Mouse (Mus musculus) erythroblast, embryonic 14.5 days (primary cell): ENCODE measurements around the gene Bbx. TPM values are rescaled to one million over a fixed set of nuclear protein-coding genes. Genes with fewer than 3 reads are reported as not detected.
A peak's percentile ranks its signal among the peaks of the same experiment; 100 is the strongest.

Source experiments
- H3K27me3 ChIP-seq: 2 replicates; pipeline ENCODE4 v1.6.1; 2012; ENCODE audit warnings: inconsistent platforms; ENCODE audit not compliant: control insufficient read depth
- H3K36me3 ChIP-seq: 2 replicates; pipeline ENCODE4 v1.6.1; 2012; ENCODE audit warnings: mild to moderate bottlenecking, inconsistent platforms; ENCODE audit not compliant: control insufficient read depth
- H3K4me1 ChIP-seq: 2 replicates; pipeline ENCODE4 v1.6.1; 2012; ENCODE audit warnings: inconsistent platforms; ENCODE audit not compliant: control insufficient read depth
- H3K4me3 ChIP-seq: replicated peaks from 2 replicates; pipeline ENCODE3; 2012; ENCODE audit warnings: moderate library complexity, mild to moderate bottlenecking, inconsistent platforms
- H3K9me3 ChIP-seq: 2 replicates; pipeline ENCODE4 v1.6.1; 2012; ENCODE audit warnings: low read length, inconsistent platforms, mixed read lengths; ENCODE audit not compliant: control insufficient read depth
- GATA1 ChIP-seq: IDR thresholded peaks from 2 replicates; pipeline ENCODE4 v1.6.1; 2012; ENCODE audit warnings: low read length, inconsistent platforms, mixed read lengths
- TAL1 ChIP-seq: IDR thresholded peaks from 3 replicates; pipeline ENCODE4 v1.6.1; 2012; ENCODE audit warnings: low read length, inconsistent platforms, mixed read lengths
- polyA plus RNA-seq: library from polyadenylated mRNA; stranded (reverse); fragments of >175 nt; gene quantifications from 2 replicates; pipeline ENCODE4 v1.2.3, GENCODE M21; 2012

Bbx gene
- polyA plus RNA-seq, 1 experiment: 0.03 TPM

DNA sequence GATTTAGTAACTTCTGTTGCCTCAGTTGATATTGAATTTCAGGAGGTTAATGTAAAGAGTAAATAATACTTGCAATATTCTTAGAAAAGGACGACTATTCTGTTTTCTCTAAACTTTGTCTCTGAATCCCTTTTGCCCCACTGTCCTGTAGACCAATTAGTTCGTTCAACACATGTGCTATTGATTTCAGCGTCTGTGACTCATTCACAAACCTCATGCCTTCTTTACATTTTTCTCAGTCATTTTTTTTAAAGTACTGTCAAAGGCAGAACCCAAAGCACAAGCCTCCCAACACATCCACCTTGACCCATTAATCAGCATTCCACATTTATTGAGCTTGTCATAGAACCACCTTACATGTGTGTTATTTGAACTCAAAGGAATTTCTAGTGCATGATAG lies 6.6 kb upstream of the Bbx start:
- H3K4me1 ChIP-seq: no peaks in the 10 kb centered on the region
- TF ChIP-seq GATA1: no peak
- TF ChIP-seq TAL1: no peak

DNA sequence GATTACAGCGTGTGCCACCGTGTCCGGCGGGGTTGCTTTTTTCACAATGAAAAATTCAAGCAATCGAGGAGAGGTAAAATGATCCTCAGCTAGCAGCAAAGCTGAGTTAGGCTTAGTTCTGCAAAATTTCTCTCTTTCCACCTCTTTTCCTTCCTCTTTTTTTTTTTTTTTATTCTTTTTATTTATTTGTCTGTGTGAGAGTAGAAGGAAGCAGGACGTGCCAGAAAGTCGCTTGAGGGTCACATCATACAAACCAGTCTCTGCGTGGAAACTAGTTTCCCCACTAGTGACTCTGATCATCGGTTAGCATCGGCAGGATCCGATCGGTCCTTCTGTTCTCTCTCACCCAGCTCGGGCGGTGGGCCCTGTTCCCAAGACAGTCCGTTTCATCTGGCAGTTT lies 5.6 kb upstream of the Bbx start:
- no peak for TF ChIP-seq GATA1
- TF ChIP-seq TAL1: no peak
- no peaks in the 10 kb centered on the region for H3K36me3 ChIP-seq
- H3K4me3 ChIP-seq: no peak overlapping the region
- no peaks in the 10 kb centered on the region for H3K27me3 ChIP-seq
- peaks cover 2% of the 10 kb centered on the region for H3K4me1 ChIP-seq
- H3K9me3 ChIP-seq: no peaks in the 10 kb centered on the region

More for the DNA sequence above, 6.6 kb upstream of the Bbx start:
- Histone ChIP-seq H3K36me3 (no peaks in the 10 kb centered on the region), H3K4me3 (no peak overlapping the region), H3K27me3 (no peaks in the 10 kb centered on the region), H3K9me3 (no peaks in the 10 kb centered on the region)

DNA sequence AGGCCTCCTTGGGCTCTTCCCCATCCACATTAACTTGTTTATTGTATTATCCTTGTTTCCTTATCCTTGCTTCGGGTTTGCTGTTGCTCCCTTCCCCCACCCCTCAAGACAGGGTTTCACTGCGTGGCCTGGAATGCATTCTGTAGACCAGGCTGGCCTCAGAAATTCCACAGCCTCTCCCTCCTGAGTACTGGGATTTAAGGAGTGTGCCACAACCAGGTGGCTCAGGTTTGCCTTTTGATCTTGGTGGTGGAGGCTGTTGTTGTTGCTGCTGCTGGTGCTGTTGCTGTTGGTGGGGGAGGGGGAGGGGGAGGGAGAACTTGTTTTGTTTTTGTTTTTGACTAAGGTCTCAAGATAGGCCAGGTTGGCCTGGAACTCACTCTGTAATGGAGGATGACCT lies 5.1 kb upstream of the Bbx start:
- no peaks in the 10 kb centered on the region for H3K9me3 ChIP-seq
- H3K36me3 ChIP-seq: no peaks in the 10 kb centered on the region
- no peaks in the 10 kb centered on the region for H3K27me3 ChIP-seq
- H3K4me1 ChIP-seq: peaks cover 6% of the 10 kb centered on the region
- TF ChIP-seq TAL1 (no peak), GATA1 (no peak)
- no peak overlapping the region for H3K4me3 ChIP-seq

DNA sequence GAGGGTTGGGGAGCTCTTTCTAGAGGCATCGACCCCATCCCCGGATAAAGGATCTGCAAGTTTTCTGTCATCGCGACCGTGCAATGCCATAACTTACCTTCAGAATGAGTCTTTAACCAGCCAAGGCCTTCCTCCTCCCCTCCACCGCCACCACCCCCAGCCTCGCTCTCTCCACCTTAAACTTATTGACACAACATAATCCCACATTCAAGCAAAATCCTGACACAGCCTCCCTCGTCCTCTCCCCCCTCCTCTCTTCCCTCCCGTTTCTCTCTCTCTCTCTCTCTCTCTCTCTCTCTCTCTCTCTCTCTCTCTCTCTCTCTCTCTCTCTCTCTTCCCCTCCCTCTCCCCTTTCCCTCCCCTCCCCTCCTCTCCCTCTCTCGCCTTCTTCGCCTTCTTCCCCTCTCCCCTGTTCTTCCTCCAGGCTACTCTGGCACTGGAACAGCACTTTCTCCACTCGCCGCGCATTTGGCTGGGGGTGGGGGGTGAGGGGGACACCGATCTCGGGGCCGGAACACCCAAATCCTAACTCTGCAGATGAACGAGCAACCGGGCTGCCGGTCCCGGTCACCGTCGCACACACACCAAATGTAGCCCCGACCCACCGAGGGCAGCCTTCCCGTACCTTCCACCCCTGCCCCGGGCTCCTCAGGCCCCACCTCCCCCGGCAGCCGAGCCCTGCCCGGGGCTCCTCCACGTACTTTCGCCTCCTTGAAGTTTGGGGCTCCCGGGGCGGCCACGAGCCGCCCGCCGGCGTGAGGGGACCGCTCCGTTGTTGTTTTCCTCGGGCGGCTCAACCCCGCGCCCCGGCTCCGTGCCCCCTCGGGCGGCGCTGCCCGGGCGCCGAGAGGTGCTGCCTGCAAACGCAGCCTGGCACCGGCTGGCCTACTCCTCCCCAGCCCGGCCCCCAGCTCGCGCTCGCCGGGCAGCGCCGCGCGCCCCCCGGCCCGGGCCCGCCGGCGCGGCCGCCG lies 894 bp downstream of the Bbx start:
- TF ChIP-seq TAL1 (no peak), GATA1 (no peak)
- Histone ChIP-seq H3K9me3 (no peaks in the 10 kb centered on the region), H3K27me3 (peaks cover 11% of the 10 kb centered on the region), H3K36me3 (no peaks in the 10 kb centered on the region), H3K4me1 (peaks cover 29% of the 10 kb centered on the region), H3K4me3 (peak overlapping the region; percentile 85)

DNA sequence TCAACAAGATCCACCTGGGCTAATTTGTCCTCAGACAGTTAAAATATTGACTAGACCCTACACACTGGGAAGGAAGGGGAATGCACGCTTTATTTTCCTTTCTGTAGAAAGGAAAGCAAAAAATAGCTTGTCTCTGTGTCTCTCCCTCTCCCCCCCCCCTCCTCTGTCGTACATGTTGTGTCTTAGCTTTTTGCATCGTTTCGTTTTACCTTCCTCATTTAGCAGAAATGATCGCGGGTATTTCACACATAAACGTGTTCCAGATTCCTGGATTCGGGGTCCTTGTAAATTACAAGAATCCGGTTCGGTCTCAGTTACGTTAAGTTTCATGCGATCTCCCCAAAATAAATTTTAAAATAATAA lies 1.7 kb downstream of the Bbx start:
- no peak for TF ChIP-seq GATA1
- TF ChIP-seq TAL1: no peak
- H3K4me3 ChIP-seq: peak overlapping the region; percentile 85

DNA sequence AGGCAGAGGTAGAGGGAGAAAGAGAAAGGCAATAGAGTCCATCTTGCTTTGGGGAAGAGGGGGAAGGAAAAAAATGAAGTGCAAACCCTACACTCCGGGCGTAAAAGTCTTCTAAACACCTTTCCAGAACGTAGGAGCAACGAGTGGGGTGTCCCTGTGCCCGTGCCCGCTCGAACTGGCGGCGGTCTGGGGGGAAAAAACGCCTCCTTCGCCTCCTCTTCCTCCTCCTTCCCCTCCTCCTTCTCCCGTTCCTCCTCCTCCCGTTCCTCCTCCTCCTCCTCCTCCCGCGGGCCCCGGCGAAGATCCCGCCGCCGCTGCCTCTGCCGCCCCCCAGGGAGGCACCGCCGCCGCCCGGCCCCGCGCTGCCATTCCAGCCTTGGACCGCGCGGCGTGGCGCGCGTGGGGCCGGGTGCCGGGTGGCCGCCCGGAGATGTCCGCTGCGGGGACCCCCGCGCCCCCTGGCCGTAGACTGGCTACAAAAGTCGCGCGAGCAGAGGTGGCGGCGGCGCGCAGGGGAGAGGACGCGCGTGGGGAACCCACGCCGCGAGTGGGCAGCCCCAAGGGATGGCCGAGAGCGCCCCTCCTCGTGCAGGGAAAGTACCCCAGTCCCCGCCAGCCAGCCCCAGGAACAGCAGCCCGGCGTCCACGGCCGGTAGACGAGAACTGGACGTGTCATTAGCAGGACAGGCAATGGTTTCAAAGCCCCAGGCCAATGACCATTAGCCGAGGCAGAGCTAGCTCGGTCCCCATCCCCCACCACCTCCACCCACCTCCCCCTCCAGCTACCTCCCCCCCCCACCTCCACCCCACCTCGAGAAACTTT lies 2.3 kb downstream of the Bbx start:
- TF ChIP-seq TAL1: no peak
- TF ChIP-seq GATA1: no peak

More for the DNA sequence above, 1.7 kb downstream of the Bbx start:
- peaks cover 29% of the 10 kb centered on the region for H3K4me1 ChIP-seq
- H3K9me3 ChIP-seq: no peaks in the 10 kb centered on the region
- peaks cover 11% of the 10 kb centered on the region for H3K27me3 ChIP-seq
- H3K36me3 ChIP-seq: no peaks in the 10 kb centered on the region

DNA sequence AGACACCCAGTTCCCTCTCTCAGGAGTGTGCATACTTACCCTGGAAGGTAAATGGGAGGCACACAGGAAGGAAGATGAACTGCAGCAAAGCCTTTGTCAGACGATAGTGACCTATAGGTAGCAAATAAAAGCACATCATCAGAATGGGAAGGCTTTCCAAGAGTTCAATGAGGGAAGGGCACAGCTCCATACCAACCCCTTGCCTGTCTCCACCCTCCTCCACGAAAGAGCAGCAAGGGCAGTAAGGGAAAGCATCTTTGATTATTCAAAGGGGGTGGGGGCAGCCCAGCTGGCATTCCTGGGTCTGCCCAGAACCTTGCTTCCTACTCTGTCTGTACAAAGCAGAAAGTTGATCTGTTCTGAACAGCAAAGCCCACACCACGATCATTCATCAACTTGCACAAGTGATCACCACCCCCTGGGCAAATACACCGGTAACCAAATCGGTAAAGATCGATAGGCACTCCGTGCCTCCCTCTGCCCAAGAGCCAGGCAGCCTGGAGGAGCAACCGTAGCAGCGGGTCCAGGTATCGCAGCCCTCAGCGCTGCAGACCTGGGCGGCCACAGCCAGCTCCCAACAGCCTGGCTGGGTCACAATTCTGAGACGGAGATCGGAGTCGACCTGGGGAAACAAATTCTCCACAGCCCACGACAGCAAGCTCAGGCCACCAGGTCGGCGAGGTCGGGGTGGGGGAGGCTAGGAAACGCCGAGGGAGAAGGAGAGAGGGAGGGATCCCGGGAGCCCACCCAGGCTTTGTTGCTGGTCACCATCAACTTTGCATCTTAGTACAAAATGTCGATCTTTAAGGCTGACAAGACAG lies 3.1 kb downstream of the Bbx start:
- TF ChIP-seq TAL1: no peak
- no peak for TF ChIP-seq GATA1
- peaks cover 11% of the 10 kb centered on the region for H3K27me3 ChIP-seq
- H3K4me1 ChIP-seq: peaks cover 29% of the 10 kb centered on the region
- no peaks in the 10 kb centered on the region for H3K36me3 ChIP-seq
- peak overlapping the region; percentile 85 for H3K4me3 ChIP-seq
- H3K9me3 ChIP-seq: no peaks in the 10 kb centered on the region

More for the DNA sequence above, 2.3 kb downstream of the Bbx start:
- no peaks in the 10 kb centered on the region for H3K36me3 ChIP-seq
- H3K4me1 ChIP-seq: peaks cover 29% of the 10 kb centered on the region
- no peaks in the 10 kb centered on the region for H3K9me3 ChIP-seq
- peak overlapping the region; percentile 85 for H3K4me3 ChIP-seq
- peaks cover 11% of the 10 kb centered on the region for H3K27me3 ChIP-seq

DNA sequence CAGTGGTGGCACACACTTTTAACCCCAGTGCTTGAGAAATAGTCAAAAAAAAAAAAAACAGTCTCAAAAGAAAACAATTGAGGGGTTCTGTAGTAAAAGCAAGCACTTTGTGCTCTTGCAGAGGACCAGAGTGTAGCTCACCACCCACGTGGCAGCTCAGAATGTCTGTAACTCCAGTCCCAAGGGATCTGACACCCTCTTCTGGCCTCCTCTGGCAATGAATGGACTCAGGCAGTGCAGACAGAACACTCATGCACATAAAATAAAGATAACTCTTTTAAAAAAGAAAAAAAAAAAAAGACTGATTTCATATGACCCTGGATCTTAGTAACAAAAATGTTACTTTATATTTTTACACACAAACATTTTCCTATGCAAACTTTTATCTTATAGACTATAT lies 12.1 kb downstream of the Bbx start:
- TF ChIP-seq GATA1 (no peak), TAL1 (no peak)
- Histone ChIP-seq H3K36me3 (no peaks in the 10 kb centered on the region), H3K9me3 (no peaks in the 10 kb centered on the region), H3K27me3 (no peaks in the 10 kb centered on the region), H3K4me3 (no peak overlapping the region), H3K4me1 (no peaks in the 10 kb centered on the region)
